13 mouse cellular contexts compared by ENCODE assay signal in genomic region chr7:129215926-129216543, GRCm38 (mm10). TPM values are rescaled to one million over a fixed set of nuclear protein-coding genes. Genes with fewer than 3 reads are reported as not detected.
A peak's percentile ranks its signal among the peaks of the same experiment; 100 is the strongest.
DNase-seq lines count a peak whose midpoint lies in the region; ATAC-seq and TF ChIP-seq lines count a peak whose summit lies in the region.
"Had no signal": no experiment of that assay in that cellular context is flagged by ENCODE, and none has a peak within 500 bp of the region (broad histone marks: within the 10 kb centered on the region; RNA-seq: fewer than 3 reads in every experiment).

No protein-coding gene starts in this region.

- H3K4me2 ChIP-seq in hindbrain, embryonic 11.5 days (replicated peaks; ENCODE audit: low read depth, low read length): no peak overlapping the region
- no peak overlapping the region for H3K4me2 ChIP-seq in hindbrain, embryonic 16.5 days (ENCODE audit: low read length)
- no peak overlapping the region for H3K4me2 ChIP-seq in midbrain, embryonic 13.5 days (replicated peaks)
- H3K4me2 ChIP-seq in midbrain, embryonic 11.5 days: no peak overlapping the region
- no peak overlapping the region for H3K4me2 ChIP-seq in midbrain, embryonic 15.5 days
- no peak overlapping the region for H3K4me2 ChIP-seq in stomach, postnatal 0 days (replicated peaks; ENCODE audit: low read depth)
- H3K4me2 ChIP-seq: heart, embryonic 12.5 days; liver, embryonic 13.5 days had no signal

- H3K4me3 ChIP-seq in hindbrain, embryonic 11.5 days (ENCODE audit: low read depth, low read length): no peak overlapping the region
- H3K4me3 ChIP-seq in hindbrain, embryonic 16.5 days (ENCODE audit: low read length): no peak overlapping the region
- H3K4me3 ChIP-seq in midbrain, embryonic 13.5 days (replicated peaks): no peak overlapping the region
- H3K4me3 ChIP-seq in midbrain, embryonic 11.5 days (ENCODE audit: low read depth, low read length): no peak overlapping the region
- H3K4me3 ChIP-seq in midbrain, embryonic 15.5 days: no peak overlapping the region
- no peak overlapping the region for H3K4me3 ChIP-seq in stomach, postnatal 0 days (ENCODE audit: low read depth, low read length)
- H3K4me3 ChIP-seq: heart, embryonic 12.5 days; liver, embryonic 13.5 days had no signal

- H3K27me3 ChIP-seq in hindbrain, embryonic 11.5 days (ENCODE audit: control insufficient read depth, insufficient read depth, low read length): no peaks in the 10 kb centered on the region
- no peaks in the 10 kb centered on the region for H3K27me3 ChIP-seq in hindbrain, embryonic 16.5 days (replicated peaks; ENCODE audit: control insufficient read depth, insufficient read depth, low read length)
- no peaks in the 10 kb centered on the region for H3K27me3 ChIP-seq in midbrain, embryonic 13.5 days
- H3K27me3 ChIP-seq in midbrain, embryonic 11.5 days (ENCODE audit: control insufficient read depth, insufficient read depth, low read length): no peaks in the 10 kb centered on the region
- no peaks in the 10 kb centered on the region for H3K27me3 ChIP-seq in midbrain, embryonic 15.5 days (replicated peaks)
- H3K27me3 ChIP-seq in stomach, postnatal 0 days (ENCODE audit: control insufficient read depth, insufficient read depth, low read length): no peaks in the 10 kb centered on the region
- H3K27me3 ChIP-seq: heart, embryonic 12.5 days; liver, embryonic 13.5 days had no signal

- H3K9ac ChIP-seq in hindbrain, embryonic 11.5 days (ENCODE audit: low read depth, low read length): no peak overlapping the region
- H3K9ac ChIP-seq in hindbrain, embryonic 16.5 days (ENCODE audit: low read depth, low read length): no peak overlapping the region
- no peak overlapping the region for H3K9ac ChIP-seq in midbrain, embryonic 13.5 days (replicated peaks)
- no peak overlapping the region for H3K9ac ChIP-seq in midbrain, embryonic 11.5 days (ENCODE audit: low read length)
- no peak overlapping the region for H3K9ac ChIP-seq in midbrain, embryonic 15.5 days
- no peak overlapping the region for H3K9ac ChIP-seq in stomach, postnatal 0 days (ENCODE audit: low read length)
- H3K9ac ChIP-seq: heart, embryonic 12.5 days; liver, embryonic 13.5 days had no signal

- no peak for ATAC-seq in hindbrain, embryonic 11.5 days (ENCODE audit: low FRiP score)
- no peak for ATAC-seq in hindbrain, embryonic 16.5 days
- ATAC-seq in midbrain, embryonic 13.5 days: peak; percentile 77
- ATAC-seq in midbrain, embryonic 11.5 days (ENCODE audit: low FRiP score): no peak
- ATAC-seq in midbrain, embryonic 15.5 days (replicated peaks): peak; percentile 77
- ATAC-seq in stomach, postnatal 0 days (ENCODE audit: low FRiP score, low TSS enrichment): peak; percentile 38; the same call in 1 of the 2 replicates

- DNase-seq in hindbrain, embryonic 11.5 days (ENCODE audit: low spot score): peak; percentile 5
- no peak for DNase-seq in midbrain, embryonic 11.5 days (ENCODE audit: low spot score, missing footprints)
- DNase-seq in stomach, postnatal 0 days (ENCODE audit: low spot score): no peak
- no peak for DNase-seq in spleen, adult 12 weeks (ENCODE audit: low spot score)
- DNase-seq: cerebellum, adult 18-20 months; gastrocnemius, postnatal 25 days; heart, postnatal 4 days; liver, embryonic 13.5 days; thymus, postnatal 25 days had no signal

- H3K9me3 ChIP-seq in hindbrain, embryonic 11.5 days (ENCODE audit: control insufficient read depth, low read length): no peaks in the 10 kb centered on the region
- H3K9me3 ChIP-seq in hindbrain, embryonic 16.5 days (ENCODE audit: control insufficient read depth, low read length): no peaks in the 10 kb centered on the region
- no peaks in the 10 kb centered on the region for H3K9me3 ChIP-seq in midbrain, embryonic 13.5 days
- no peaks in the 10 kb centered on the region for H3K9me3 ChIP-seq in midbrain, embryonic 11.5 days (ENCODE audit: control insufficient read depth, low read length)
- H3K9me3 ChIP-seq in midbrain, embryonic 15.5 days: no peaks in the 10 kb centered on the region
- no peaks in the 10 kb centered on the region for H3K9me3 ChIP-seq in stomach, postnatal 0 days (ENCODE audit: control insufficient read depth, low read length)
- H3K9me3 ChIP-seq: heart, embryonic 12.5 days; liver, embryonic 13.5 days had no signal

- no peak for TF ChIP-seq CTCF in stomach, postnatal 0 days (IDR thresholded peaks at IDR 0.05; ENCODE audit: low read depth)

- no peaks in the 10 kb centered on the region for H3K36me3 ChIP-seq in hindbrain, embryonic 11.5 days (ENCODE audit: control insufficient read depth, insufficient read depth, low read length)
- H3K36me3 ChIP-seq in hindbrain, embryonic 16.5 days (ENCODE audit: control insufficient read depth, insufficient read depth, low read length): no peaks in the 10 kb centered on the region
- no peaks in the 10 kb centered on the region for H3K36me3 ChIP-seq in midbrain, embryonic 13.5 days
- no peaks in the 10 kb centered on the region for H3K36me3 ChIP-seq in midbrain, embryonic 11.5 days (ENCODE audit: control insufficient read depth, insufficient read depth, low read length)
- no peaks in the 10 kb centered on the region for H3K36me3 ChIP-seq in midbrain, embryonic 15.5 days (replicated peaks)
- H3K36me3 ChIP-seq in stomach, postnatal 0 days (ENCODE audit: control insufficient read depth, insufficient read depth, low read length): no peaks in the 10 kb centered on the region
- H3K36me3 ChIP-seq: heart, embryonic 12.5 days; liver, embryonic 13.5 days had no signal

- H3K4me1 ChIP-seq in hindbrain, embryonic 11.5 days (replicated peaks; ENCODE audit: control insufficient read depth, insufficient read depth, low read length): no peaks in the 10 kb centered on the region
- H3K4me1 ChIP-seq in hindbrain, embryonic 16.5 days (ENCODE audit: control insufficient read depth, insufficient read depth, low read depth, low read length): no peaks in the 10 kb centered on the region
- H3K4me1 ChIP-seq in midbrain, embryonic 13.5 days (replicated peaks): peaks cover 18% of the 10 kb centered on the region
- no peaks in the 10 kb centered on the region for H3K4me1 ChIP-seq in midbrain, embryonic 11.5 days (ENCODE audit: control insufficient read depth, insufficient read depth, low read length)
- H3K4me1 ChIP-seq in midbrain, embryonic 15.5 days: peaks cover 3% of the 10 kb centered on the region; the same call in 1 of the 2 replicates
- no peaks in the 10 kb centered on the region for H3K4me1 ChIP-seq in stomach, postnatal 0 days (replicated peaks; ENCODE audit: control insufficient read depth, insufficient read depth)
- H3K4me1 ChIP-seq: heart, embryonic 12.5 days; liver, embryonic 13.5 days had no signal

- 87% methylated on average over 10 of the region's 10 CpGs for WGBS in hindbrain, embryonic 11.5 days
- 68% methylated on average over 10 of the region's 10 CpGs for WGBS in hindbrain, embryonic 16.5 days
- 66% methylated on average over 10 of the region's 10 CpGs for WGBS in midbrain, embryonic 13.5 days
- 89% methylated on average over 10 of the region's 10 CpGs for WGBS in midbrain, embryonic 11.5 days
- 64% methylated on average over 10 of the region's 10 CpGs for WGBS in midbrain, embryonic 15.5 days
- whole genome bisulfite sequencing in stomach, postnatal 0 days: 71% methylated on average over 10 of the region's 10 CpGs

- TF ChIP-seq EP300 in stomach, postnatal 0 days (optimal IDR thresholded peaks at IDR 0.05): no peak

- no peak overlapping the region for H3K27ac ChIP-seq in hindbrain, embryonic 11.5 days (ENCODE audit: low read depth, low read length)
- H3K27ac ChIP-seq in hindbrain, embryonic 16.5 days (ENCODE audit: low read depth, low read length): no peak overlapping the region
- H3K27ac ChIP-seq in midbrain, embryonic 13.5 days: peak overlapping the region; percentile 71
- H3K27ac ChIP-seq in midbrain, embryonic 11.5 days (ENCODE audit: low read depth, low read length): no peak overlapping the region
- peak overlapping the region; percentile 36 for H3K27ac ChIP-seq in midbrain, embryonic 15.5 days
- H3K27ac ChIP-seq in stomach, postnatal 0 days (replicated peaks): no peak overlapping the region
- H3K27ac ChIP-seq: liver, embryonic 13.5 days had no signal

RNA-seq across cellular contexts. Expression of gene Plpp4, which starts 40.8 kb away (rescaled TPM):
- 1.5 and 2.6 TPM in 2 replicates for polyA plus RNA-seq in hindbrain, embryonic 11.5 days (2014; fragmentation: Nextera tagmentation; extraction: Ambion mirVana)
- polyA plus RNA-seq in hindbrain, embryonic 16.5 days (2015; fragmentation: Nextera tagmentation; extraction: Ambion mirVana): 15.2 and 15.6 TPM in 2 replicates
- polyA plus RNA-seq in midbrain, embryonic 13.5 days (2015; fragmentation: Nextera tagmentation; extraction: Ambion mirVana): 6.0 and 6.2 TPM in 2 replicates
- polyA plus RNA-seq in midbrain, embryonic 11.5 days (2014; fragmentation: Nextera tagmentation; extraction: Ambion mirVana): 4.5 TPM in 2 replicates
- polyA plus RNA-seq in midbrain, embryonic 15.5 days (2015; fragmentation: Nextera tagmentation; extraction: Ambion mirVana): 9.7 and 10.5 TPM in 2 replicates
- 0.76 and 0.99 TPM in 2 replicates for polyA plus RNA-seq in stomach, postnatal 0 days (2015; fragmentation: Nextera tagmentation; extraction: Ambion mirVana)

Comparison
In these comparisons a context has a peak if more than half of its experiments do, and no peak if none do; other contexts are left out.
1. ATAC-seq: peak in midbrain, embryonic 13.5 days (single experiment), midbrain, embryonic 15.5 days (single experiment) and stomach, postnatal 0 days (single experiment); none in hindbrain, embryonic 11.5 days (single experiment), hindbrain, embryonic 16.5 days (single experiment) and midbrain, embryonic 11.5 days (single experiment).
2. H3K27ac ChIP-seq: peak in midbrain, embryonic 13.5 days (single experiment) and midbrain, embryonic 15.5 days (single experiment); none in hindbrain, embryonic 11.5 days (single experiment), hindbrain, embryonic 16.5 days (single experiment), midbrain, embryonic 11.5 days (single experiment) and stomach, postnatal 0 days (single experiment).